Mouse (Mus musculus): ENCODE data around the gene S100a5.

DNA sequence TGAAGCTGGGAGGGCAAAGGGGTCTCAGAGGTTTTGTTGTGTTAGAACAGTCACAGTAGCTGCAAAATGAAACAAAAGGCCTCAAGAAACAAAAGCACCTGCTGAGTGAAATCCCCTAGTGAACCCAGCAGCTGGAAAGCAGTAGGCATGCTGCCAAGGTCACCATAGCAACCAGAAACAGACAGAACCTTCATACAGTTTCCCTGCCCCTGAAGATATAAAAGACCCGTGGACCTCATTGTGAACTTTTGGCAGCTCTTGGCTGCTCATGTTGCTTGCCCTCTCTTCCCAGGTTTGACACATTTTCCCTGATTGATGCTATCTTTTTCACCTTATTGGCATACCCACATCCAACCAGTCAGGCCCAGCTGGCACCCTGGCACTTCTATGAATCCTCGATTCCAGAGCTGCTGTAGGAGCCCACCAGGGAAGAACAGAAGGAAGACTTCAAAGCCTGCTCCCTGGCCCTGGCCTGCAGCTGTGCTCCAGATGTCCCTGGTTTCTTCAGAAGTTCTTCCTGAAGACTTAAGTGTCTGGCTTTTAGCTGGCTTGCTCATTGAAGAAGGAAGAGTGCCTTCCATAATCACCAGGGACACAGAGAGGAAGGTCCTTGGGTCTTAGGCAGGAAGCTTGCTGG, 15.2 kb downstream of the S100a5 start:
- no peak for TF ChIP-seq CTCF (IDR thresholded peaks at IDR 0.05; ENCODE audit: low read depth, low read length)
- TF ChIP-seq TAL1 (conservative IDR thresholded peaks at IDR 0.05; ENCODE audit: low read depth, low read length): no peak
- no peak for TF ChIP-seq GATA1 (IDR thresholded peaks at IDR 0.05; ENCODE audit: borderline replicate concordance, low read length)
- TF ChIP-seq POLR2AphosphoS5 (IDR thresholded peaks at IDR 0.05; ENCODE audit: insufficient replicate concordance, low read depth, low read length): no peak
- TF ChIP-seq GATA2 (IDR thresholded peaks at IDR 0.05; ENCODE audit: borderline replicate concordance, low read depth, low read length): no peak

Measured in G1E (cell line).